Mouse (Mus musculus): Measurements from ENCODE around the gene Gm17428.

DNA sequence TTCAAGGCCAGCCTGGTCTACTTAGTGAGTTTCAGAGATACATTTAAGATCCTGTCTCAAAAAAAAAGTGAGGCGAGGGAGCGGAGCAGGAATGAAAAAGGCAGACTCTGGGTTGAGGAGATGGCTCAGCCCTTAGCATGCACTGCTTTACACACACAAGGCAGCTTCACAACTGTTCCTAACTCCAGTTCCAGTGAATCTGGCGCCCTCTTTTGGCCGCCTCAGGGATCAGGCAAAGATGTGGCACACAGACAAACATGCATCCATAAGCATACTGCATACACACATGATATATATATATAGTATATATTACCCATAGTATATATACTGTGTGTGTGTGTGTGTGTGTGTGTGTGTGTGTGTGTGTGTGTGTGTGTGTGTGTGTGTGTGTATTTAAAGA is 34.4 kb downstream of the Gm17428 start:
- TF ChIP-seq CTCF (IDR thresholded peaks at IDR 0.05; ENCODE audit: low read depth) (peak; percentile 51), EP300 (optimal IDR thresholded peaks at IDR 0.05) (no peak)
